Comparison of ENCODE assay signal across 8 mouse cellular contexts in genomic region chr2:28539206-28539605, GRCm38 (mm10). TPM values are rescaled to one million over a fixed set of nuclear protein-coding genes. Genes with fewer than 3 reads are reported as not detected.
A peak's percentile ranks its signal among the peaks of the same experiment; 100 is the strongest.
DNase-seq lines count a peak whose midpoint lies in the region; ATAC-seq and TF ChIP-seq lines count a peak whose summit lies in the region.

No protein-coding gene starts in this region.

- H3K4me3 ChIP-seq in forebrain, embryonic 15.5 days, result no peak overlapping the region
- no peak overlapping the region for H3K4me3 ChIP-seq in midbrain, embryonic 10.5 days

- peak overlapping the region; percentile 80 for H3K27ac ChIP-seq in forebrain, embryonic 15.5 days (replicated peaks)
- peak overlapping the region; percentile 81 for H3K27ac ChIP-seq in midbrain, embryonic 10.5 days (replicated peaks)

- DNase-seq in adrenal gland, postnatal 10 days, result peak; percentile 77
- no peak for DNase-seq in adrenal gland, adult (ENCODE audit: inconsistent age in 2 of 2, low spot score in 1 of 2)
- DNase-seq in brain, embryonic 14.5 days (ENCODE audit: low read depth), result peak; percentile 88
- peak; percentile 72 to 80 for DNase-seq in heart, postnatal 10 days
- peak; percentile 93 for DNase-seq in layer of hippocampus, adult 9-11 months
- DNase-seq in midbrain, embryonic 10.5 days (ENCODE audit: low spot score), result peak; percentile 43
- DNase-seq in spleen, postnatal 14 days (ENCODE audit: low spot score in 2 of 2), result peak; percentile 17 to 40

- intact Hi-C loops in heart, postnatal 10 days (cut with DNase I), result no loop called here

- WGBS in forebrain, embryonic 15.5 days, result 53% methylated on average over 7 of the region's 7 CpGs
- 64% methylated on average over 7 of the region's 7 CpGs for WGBS in midbrain, embryonic 10.5 days

- no peak for TF ChIP-seq POLR2A in brain, embryonic 14.5 days (IDR thresholded peaks at IDR 0.05; ENCODE audit: borderline replicate concordance, extremely low read depth, insufficient read depth, insufficient read length, poor library complexity, severe bottlenecking)

- peak; percentile 53 for ATAC-seq in forebrain, embryonic 15.5 days (replicated peaks)

- no peaks in the 10 kb centered on the region for H3K27me3 ChIP-seq in forebrain, embryonic 15.5 days
- 0 out of 2 replicates have a peak, but pooled peaks cover 3% of the 10 kb centered on the region for H3K27me3 ChIP-seq in midbrain, embryonic 10.5 days (ENCODE audit: low read depth, poor library complexity, severe bottlenecking)

- no peak overlapping the region for H3K9ac ChIP-seq in forebrain, embryonic 15.5 days (replicated peaks)

- H3K36me3 ChIP-seq in forebrain, embryonic 15.5 days, result peaks cover 25% of the 10 kb centered on the region
- peaks cover 37% of the 10 kb centered on the region for H3K36me3 ChIP-seq in midbrain, embryonic 10.5 days

- no peak overlapping the region for H3K4me2 ChIP-seq in forebrain, embryonic 15.5 days (replicated peaks)

- no peaks in the 10 kb centered on the region for H3K9me3 ChIP-seq in forebrain, embryonic 15.5 days
- H3K9me3 ChIP-seq in midbrain, embryonic 10.5 days (replicated peaks), result no peaks in the 10 kb centered on the region

- peaks cover 67% of the 10 kb centered on the region for H3K4me1 ChIP-seq in forebrain, embryonic 15.5 days
- H3K4me1 ChIP-seq in midbrain, embryonic 10.5 days, result peaks cover 72% of the 10 kb centered on the region

- TF ChIP-seq CTCF in brain, embryonic 14.5 days (IDR thresholded peaks at IDR 0.05; ENCODE audit: borderline replicate concordance, extremely low read depth, insufficient read depth, insufficient read length), result no peak

RNA-seq across cellular contexts. Expression of gene Cel, which starts 24.0 kb away (rescaled TPM):
- under 1 TPM in 1 of 2 experiments, not detected in 1; 0.15 TPM for total RNA-seq in adrenal gland, postnatal 10 days (2021)
- 0.10 and 0.14 TPM in 2 replicates for polyA plus RNA-seq in brain, embryonic 14.5 days (2012; rRNA removed)
- 0.10 TPM in 1 of 2 replicates, not detected in the other for polyA plus RNA-seq in forebrain, embryonic 15.5 days (2015; fragmentation: Nextera tagmentation; extraction: Ambion mirVana)
- total RNA-seq in heart, postnatal 10 days (2021), result not detected
- not detected in 2 replicates for polyA plus RNA-seq in midbrain, embryonic 10.5 days (2016; fragmentation: Nextera tagmentation; extraction: Ambion mirVana)

RNA-seq across cellular contexts. Expression of gene Ralgds, which starts 26.3 kb away (rescaled TPM):
- 10 to 100 TPM; 31.5 to 47.4 TPM for total RNA-seq in adrenal gland, postnatal 10 days (2021)
- polyA plus RNA-seq in brain, embryonic 14.5 days (2012; rRNA removed), result 179 and 191 TPM in 2 replicates
- 84.6 and 87.8 TPM in 2 replicates for polyA plus RNA-seq in forebrain, embryonic 15.5 days (2015; fragmentation: Nextera tagmentation; extraction: Ambion mirVana)
- 10 to 100 TPM; 20.6 to 26.6 TPM for total RNA-seq in heart, postnatal 10 days (2021)
- 31.5 and 45.6 TPM in 2 replicates for polyA plus RNA-seq in midbrain, embryonic 10.5 days (2016; fragmentation: Nextera tagmentation; extraction: Ambion mirVana)

RNA-seq across cellular contexts. Expression of gene Gm10134, which starts 33.3 kb away (rescaled TPM):
- total RNA-seq in adrenal gland, postnatal 10 days (2021), result 1 to 10 TPM; 2.6 to 3.2 TPM
- 0.37 TPM in 1 of 2 replicates, not detected in the other for polyA plus RNA-seq in brain, embryonic 14.5 days (2012; rRNA removed)
- polyA plus RNA-seq in forebrain, embryonic 15.5 days (2015; fragmentation: Nextera tagmentation; extraction: Ambion mirVana), result 0.60 and 0.92 TPM in 2 replicates
- total RNA-seq in heart, postnatal 10 days (2021), result 1 to 10 TPM; 1.7 to 2.8 TPM
- polyA plus RNA-seq in midbrain, embryonic 10.5 days (2016; fragmentation: Nextera tagmentation; extraction: Ambion mirVana), result 0.49 TPM in 1 of 2 replicates, not detected in the other

RNA-seq across cellular contexts. Expression of gene Gbgt1, which starts 42.5 kb away (rescaled TPM):
- total RNA-seq in adrenal gland, postnatal 10 days (2021), result 1 to 10 TPM; 4.3 to 5.4 TPM
- polyA plus RNA-seq in brain, embryonic 14.5 days (2012; rRNA removed), result 0.91 and 1.8 TPM in 2 replicates
- polyA plus RNA-seq in forebrain, embryonic 15.5 days (2015; fragmentation: Nextera tagmentation; extraction: Ambion mirVana), result 0.50 and 0.68 TPM in 2 replicates
- 1 to 10 TPM; 2.5 to 2.8 TPM for total RNA-seq in heart, postnatal 10 days (2021)
- polyA plus RNA-seq in midbrain, embryonic 10.5 days (2016; fragmentation: Nextera tagmentation; extraction: Ambion mirVana), result not detected in 2 replicates

RNA-seq across cellular contexts. Expression of gene Gtf3c5, which starts 44.3 kb away (rescaled TPM):
- 10 to 100 TPM; 15.5 to 21.5 TPM for total RNA-seq in adrenal gland, postnatal 10 days (2021)
- 45.9 and 51.4 TPM in 2 replicates for polyA plus RNA-seq in brain, embryonic 14.5 days (2012; rRNA removed)
- polyA plus RNA-seq in forebrain, embryonic 15.5 days (2015; fragmentation: Nextera tagmentation; extraction: Ambion mirVana), result 41.8 and 42.3 TPM in 2 replicates
- 10 to 100 TPM; 14.1 to 15.4 TPM for total RNA-seq in heart, postnatal 10 days (2021)
- 58.1 and 61.3 TPM in 2 replicates for polyA plus RNA-seq in midbrain, embryonic 10.5 days (2016; fragmentation: Nextera tagmentation; extraction: Ambion mirVana)

Comparison
In these comparisons a context has a peak if more than half of its experiments do, and no peak if none do; other contexts are left out.
1. DNase-seq: peak in adrenal gland, postnatal 10 days (single experiment), brain, embryonic 14.5 days (single experiment), heart, postnatal 10 days (2 of 2), layer of hippocampus, adult 9-11 months (single experiment), midbrain, embryonic 10.5 days (single experiment) and spleen, postnatal 14 days (2 of 2); none in adrenal gland, adult (0 of 2).